Mouse (Mus musculus) cerebellum, adult 9-10 months (tissue): ENCODE measurements at regions not wholly inside any gene's neighbourhood (a gene's known extent, or its start where the extent isn't known, plus 50 kb on each side); places are given as distances from the start of the nearest gene placed in this dataset.

Experiments used
- DNase-seq: peaks from one replicate; pipeline ENCODE4 v3.0.0; 2022

- DNase-seq: no peak
Observed at GRCm38 (mm10) chr2:48629106-48630050, 184.5 kb upstream of the Acvr2a start.

- no peak for DNase-seq
Observed at GRCm38 (mm10) chr2:48634456-48635174, 179.3 kb upstream of the Acvr2a start.

GRCm38 (mm10) chr2:48636108-48636507 is 177.8 kb upstream of the Acvr2a start:
- no peak for DNase-seq

DNA sequence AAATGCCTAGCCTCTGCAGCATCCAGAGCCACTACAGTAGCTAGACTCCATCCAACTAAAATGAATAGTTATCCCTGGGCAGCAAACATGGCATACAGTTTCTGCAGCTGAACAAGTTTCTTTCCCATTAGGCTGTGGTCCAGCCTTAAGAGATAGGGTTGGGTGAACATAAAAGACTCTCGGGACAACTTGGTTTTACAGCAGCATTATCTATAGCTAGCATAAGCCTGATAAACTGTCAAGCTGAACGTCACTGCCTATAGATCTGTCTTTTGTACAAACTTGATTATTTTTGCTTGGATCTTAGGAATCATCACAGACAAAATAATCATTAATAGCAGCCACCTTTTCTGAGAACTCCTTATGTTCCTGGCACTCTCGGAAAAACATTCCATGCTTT is 169.8 kb upstream of the Acvr2a start:
- DNase-seq: no peak

- no peak for DNase-seq
Observed at GRCm38 (mm10) chr2:48650281-48650680, 163.6 kb upstream of the Acvr2a start.

GRCm38 (mm10) chr2:48661222-48661621 is 152.7 kb upstream of the Acvr2a start:
- DNase-seq: no peak

- no peak for DNase-seq
Observed at GRCm38 (mm10) chr2:48665103-48665502, 148.8 kb upstream of the Acvr2a start.

DNA sequence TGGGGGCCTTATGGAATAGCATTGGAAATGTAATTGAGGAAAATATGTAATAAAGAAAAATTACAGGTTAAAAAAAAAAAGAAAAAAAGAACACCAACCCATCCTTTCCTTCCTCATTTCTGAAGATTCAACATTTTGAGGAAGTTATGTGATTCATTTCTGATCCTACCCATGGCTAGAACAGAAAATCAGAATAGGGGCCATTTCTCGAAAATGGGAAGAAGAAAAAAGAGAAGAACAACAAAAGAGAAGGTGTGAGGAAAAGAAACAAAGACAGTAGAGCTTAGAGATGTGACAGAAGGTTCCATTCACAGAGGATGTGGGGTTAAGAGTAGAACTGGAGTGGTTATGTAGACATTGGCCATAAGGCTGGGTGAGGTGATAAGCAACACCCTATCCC is 124.8 kb upstream of the Acvr2a start:
- DNase-seq: no peak

GRCm38 (mm10) chr2:48694509-48694908 is 119.4 kb upstream of the Acvr2a start:
- no peak for DNase-seq

DNA sequence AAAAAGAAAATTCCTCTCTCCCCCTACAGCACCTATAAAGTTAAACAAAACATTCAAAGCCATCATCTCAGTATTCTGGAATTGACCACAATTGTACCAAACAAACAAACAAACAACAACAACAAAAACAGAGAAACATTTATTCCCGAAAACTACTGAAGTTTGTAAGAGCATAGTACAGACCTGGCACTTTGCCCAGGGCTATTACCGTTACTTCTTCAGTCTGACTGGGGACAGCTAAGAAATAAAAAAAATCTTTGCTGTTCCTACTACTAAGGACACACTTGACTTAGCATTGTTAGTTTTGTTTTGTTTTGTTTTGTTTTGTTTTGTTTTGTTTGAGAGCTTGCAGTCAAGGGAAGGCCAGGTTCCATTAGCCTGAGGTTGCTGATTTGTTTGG is 113.0 kb upstream of the Acvr2a start:
- DNase-seq: no peak

DNA sequence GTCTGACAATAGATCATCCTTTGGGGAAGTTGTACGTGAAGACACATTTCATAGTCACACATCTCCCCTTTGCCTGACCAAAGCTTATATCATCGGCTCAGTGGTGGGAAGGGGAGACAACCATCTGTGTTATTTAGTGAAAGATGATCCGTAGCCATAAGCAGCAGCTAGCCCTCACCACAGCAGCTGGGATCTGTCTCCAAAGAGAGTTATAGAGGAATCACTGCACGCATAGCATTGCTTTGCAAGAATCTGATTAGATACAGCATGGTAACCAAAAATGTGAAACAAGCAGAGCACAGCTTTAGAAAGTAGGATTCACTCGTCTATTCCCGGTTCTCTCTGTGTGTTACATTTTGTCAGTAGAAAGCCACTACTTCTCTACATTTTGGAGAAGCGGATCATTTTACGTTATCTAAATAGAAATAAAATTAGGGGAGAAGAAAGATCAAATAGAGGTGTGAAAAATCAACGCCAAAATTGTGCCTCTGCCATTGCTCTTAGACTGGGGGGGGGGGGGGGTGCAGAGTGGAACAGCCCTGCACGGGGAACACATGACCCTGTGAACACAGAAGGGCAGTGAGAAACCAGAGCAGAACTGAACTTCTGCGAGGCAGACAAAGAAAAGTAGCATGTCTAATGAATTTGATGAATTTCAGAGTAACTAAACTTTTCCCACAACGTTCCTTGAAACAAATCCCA is 108.7 kb upstream of the Acvr2a start:
- DNase-seq: no peak

- no peak for DNase-seq
Observed at GRCm38 (mm10) chr2:48705805-48706150, 108.1 kb upstream of the Acvr2a start.

GRCm38 (mm10) chr2:48706188-48706587 is 107.7 kb upstream of the Acvr2a start:
- DNase-seq: no peak

- no peak for DNase-seq
Observed at GRCm38 (mm10) chr2:48716206-48716605, 97.7 kb upstream of the Acvr2a start.

GRCm38 (mm10) chr2:48717770-48718169 is 96.1 kb upstream of the Acvr2a start:
- DNase-seq: no peak

DNA sequence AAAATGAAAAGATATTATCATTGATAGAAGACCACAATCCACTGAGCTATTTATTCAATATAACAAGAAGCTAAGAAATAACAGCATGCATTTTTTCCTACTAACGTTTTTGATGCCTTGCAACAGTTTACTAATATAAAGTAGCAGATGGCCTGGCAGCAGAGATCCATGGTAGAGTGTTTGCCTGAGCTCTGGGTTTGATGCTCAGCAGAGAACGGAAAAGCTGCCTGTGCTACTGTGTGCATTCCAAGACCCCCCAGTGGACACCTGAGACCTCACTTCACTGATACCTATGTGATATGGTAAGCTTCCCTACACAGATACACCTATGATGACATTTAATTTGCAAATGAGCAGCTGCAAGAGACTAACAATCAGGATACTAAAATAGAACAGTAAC is 95.6 kb upstream of the Acvr2a start:
- DNase-seq: no peak

- DNase-seq: no peak
Observed at GRCm38 (mm10) chr2:48730780-48731179, 83.1 kb upstream of the Acvr2a start.

DNA sequence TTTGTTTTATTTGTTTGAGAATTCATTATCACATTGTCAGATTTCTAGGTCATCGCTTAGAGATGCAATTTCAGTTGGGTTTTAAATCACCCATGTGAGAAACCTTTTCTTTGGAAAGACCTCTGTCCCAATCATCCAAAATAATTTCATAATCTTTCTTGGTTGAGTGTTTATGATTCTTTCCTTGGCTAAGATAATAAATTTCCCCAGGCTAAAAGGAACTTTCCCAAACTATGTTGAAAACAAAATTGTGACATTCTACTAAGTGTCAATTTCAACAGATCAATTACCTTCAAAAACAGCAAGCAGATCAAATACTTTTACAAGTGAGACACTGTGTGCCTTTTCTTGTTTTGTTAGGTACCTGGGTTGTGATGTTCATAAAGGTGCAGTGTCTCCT is 80.0 kb upstream of the Acvr2a start:
- no peak for DNase-seq

DNA sequence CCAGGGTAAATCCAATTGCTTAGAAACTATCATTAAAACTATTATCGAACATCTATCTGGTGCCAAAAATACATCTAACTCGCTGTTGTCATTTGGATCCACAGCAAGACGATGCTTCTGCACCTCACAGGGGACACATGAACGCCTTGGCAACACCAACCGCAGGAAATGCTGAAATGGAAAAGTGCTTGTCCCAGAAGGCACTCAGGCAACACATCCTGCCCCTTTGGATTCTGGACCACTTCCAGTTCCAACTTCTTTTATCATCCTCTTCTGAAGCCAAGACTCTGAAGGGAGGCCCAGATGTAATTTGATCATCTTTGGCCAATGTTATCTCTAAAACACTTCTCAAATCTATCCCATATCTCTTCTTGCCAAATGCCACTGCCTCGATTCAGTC is 79.4 kb upstream of the Acvr2a start:
- DNase-seq: no peak

- no peak for DNase-seq
Observed at GRCm38 (mm10) chr2:48736312-48736711, 77.6 kb upstream of the Acvr2a start.
